Mouse (Mus musculus) liver, embryonic 15.5 days (tissue): ENCODE results near the gene Lrig2. TPM values are rescaled to one million over a fixed set of nuclear protein-coding genes. Genes with fewer than 3 reads are reported as not detected.

Experiments used
- ATAC-seq: fragments of 200-750 bp; cut with Nextera tagmentation; 2 replicates; pipeline ENCODE4 v1.8.0; 2017; ENCODE audit warnings: moderate number of reproducible peaks, mild to moderate bottlenecking, moderate library complexity; ENCODE audit not compliant: insufficient read depth
- H3K27ac ChIP-seq: fragments of 300-500 bp; sonication (generic); replicated peaks from 2 replicates; pipeline ENCODE4 v1.5.1; 2015; ENCODE audit warnings: mild to moderate bottlenecking, inconsistent platforms
- H3K27me3 ChIP-seq: fragments of 300-500 bp; sonication (generic); 2 replicates; pipeline ENCODE4 v1.6.1; 2015; ENCODE audit warnings: mild to moderate bottlenecking, inconsistent platforms
- H3K36me3 ChIP-seq: fragments of 300-500 bp; sonication (generic); replicated peaks from 2 replicates; pipeline ENCODE4 v1.6.1; 2015; ENCODE audit warnings: moderate library complexity, mild to moderate bottlenecking, inconsistent platforms
- H3K4me1 ChIP-seq: fragments of 300-500 bp; sonication (generic); replicated peaks from 2 replicates; pipeline ENCODE4 v1.6.1; 2015; ENCODE audit warnings: inconsistent platforms
- H3K4me2 ChIP-seq: fragments of 300-500 bp; sonication (generic); 2 replicates; pipeline ENCODE4 v1.6.1; 2015; ENCODE audit warnings: moderate library complexity, mild to moderate bottlenecking, inconsistent platforms
- H3K4me3 ChIP-seq: fragments of 300-500 bp; sonication (generic); replicated peaks from 2 replicates; pipeline ENCODE4 v1.5.1; 2015; ENCODE audit warnings: mild to moderate bottlenecking, inconsistent platforms
- H3K9ac ChIP-seq: fragments of 300-500 bp; sonication (generic); 2 replicates; pipeline ENCODE4 v1.6.1; 2015; ENCODE audit warnings: moderate library complexity, mild to moderate bottlenecking, inconsistent platforms
- H3K9me3 ChIP-seq: fragments of 300-500 bp; sonication (generic); replicated peaks from 2 replicates; pipeline ENCODE4 v1.6.1; 2016; ENCODE audit warnings: inconsistent platforms
- WGBS: fragments of 180-500 bp; shearing (Covaris S2); methylation state at CpG from one replicate; pipeline ENCODE4 v1.1.7; 2015; ENCODE audit warnings: mixed read lengths; ENCODE audit not compliant: insufficient replicate concordance; 5-methylcytosine and 5-hydroxymethylcytosine counted together
- polyA plus RNA-seq: library from polyadenylated mRNA; unstranded; fragments of >200 nt; fragmentation: Nextera tagmentation; extraction: Ambion mirVana; gene quantifications from 2 replicates; pipeline ENCODE4 v1.2.1, GENCODE M21; 2015

The Lrig2 gene
- polyA plus RNA-seq, 1 experiment from 2014 or later, result 3.7 TPM

DNA sequence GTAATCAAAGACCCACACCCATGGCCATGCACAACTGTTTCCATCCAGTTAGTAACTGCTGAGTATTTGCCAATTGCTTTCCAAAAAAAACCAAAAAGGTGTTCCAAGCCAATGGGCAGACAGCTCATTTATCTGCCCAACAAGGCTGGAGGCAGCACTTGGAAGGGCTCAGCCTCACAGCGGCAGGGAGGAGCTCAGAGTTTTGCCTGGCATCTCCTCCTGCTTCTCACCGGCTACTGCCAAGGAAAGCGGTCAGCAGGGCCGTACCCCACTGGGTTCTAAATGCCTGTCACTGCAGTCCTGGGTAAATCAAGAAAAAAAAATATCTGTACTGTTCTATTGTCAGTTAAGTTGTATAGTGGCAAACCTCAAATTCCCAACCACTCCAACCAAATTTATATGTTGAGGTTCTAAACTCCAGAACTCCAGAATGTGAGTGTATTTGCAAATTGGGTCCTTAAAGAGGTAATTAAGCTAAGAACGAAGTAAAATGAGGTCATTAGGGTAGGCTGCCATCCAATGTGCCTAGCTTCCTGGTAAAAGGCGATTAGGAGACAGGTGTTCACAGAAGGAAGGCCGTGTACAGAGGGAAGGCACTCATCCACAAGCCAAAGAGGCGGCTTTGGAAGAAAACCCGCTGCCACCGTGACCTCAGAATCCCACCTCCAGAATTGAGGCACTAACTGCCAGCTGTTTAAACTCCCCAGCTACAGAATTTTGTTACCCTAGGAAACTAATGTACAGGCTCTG is 112.2 kb downstream of the Lrig2 start:
- Histone ChIP-seq H3K4me2 (no peak overlapping the region), H3K4me3 (no peak overlapping the region), H3K9ac (no peak overlapping the region), H3K36me3 (no peaks in the 10 kb centered on the region), H3K4me1 (0 out of 2 replicates have a peak, but pooled peaks cover 6% of the 10 kb centered on the region), H3K27ac (no peak overlapping the region), H3K9me3 (no peaks in the 10 kb centered on the region), H3K27me3 (no peaks in the 10 kb centered on the region)
- no peak for ATAC-seq
- 70% methylated on average over 10 of the region's 10 CpGs for WGBS

DNA sequence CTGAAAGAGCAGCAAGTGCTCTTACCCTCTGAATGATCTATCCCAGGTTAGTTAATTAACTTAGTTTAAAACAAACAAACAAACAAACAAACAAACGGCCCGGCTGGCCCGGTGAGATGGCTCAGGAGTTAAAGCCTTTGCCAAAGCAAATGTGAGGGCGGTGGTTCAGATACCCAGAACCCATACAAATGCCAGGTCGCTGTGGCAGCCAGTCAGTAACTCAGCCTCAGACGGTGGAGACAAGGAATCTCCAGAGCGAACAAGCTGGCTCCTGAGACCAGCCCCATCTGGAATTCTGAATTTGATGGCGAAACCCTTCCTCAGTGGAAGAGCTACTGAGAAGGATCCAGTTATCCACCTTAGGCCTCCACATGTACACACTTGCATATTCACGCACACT is 114.4 kb downstream of the Lrig2 start:
- H3K4me1 ChIP-seq, result no peaks in the 10 kb centered on the region
- H3K9ac ChIP-seq, result no peak overlapping the region
- H3K4me2 ChIP-seq, result no peak overlapping the region
- no peak overlapping the region for H3K4me3 ChIP-seq
- WGBS, result 71% methylated on average over 9 of the region's 9 CpGs
- H3K9me3 ChIP-seq, result no peaks in the 10 kb centered on the region
- no peaks in the 10 kb centered on the region for H3K36me3 ChIP-seq
- ATAC-seq, result no peak
- H3K27ac ChIP-seq, result no peak overlapping the region
- H3K27me3 ChIP-seq, result no peaks in the 10 kb centered on the region

DNA sequence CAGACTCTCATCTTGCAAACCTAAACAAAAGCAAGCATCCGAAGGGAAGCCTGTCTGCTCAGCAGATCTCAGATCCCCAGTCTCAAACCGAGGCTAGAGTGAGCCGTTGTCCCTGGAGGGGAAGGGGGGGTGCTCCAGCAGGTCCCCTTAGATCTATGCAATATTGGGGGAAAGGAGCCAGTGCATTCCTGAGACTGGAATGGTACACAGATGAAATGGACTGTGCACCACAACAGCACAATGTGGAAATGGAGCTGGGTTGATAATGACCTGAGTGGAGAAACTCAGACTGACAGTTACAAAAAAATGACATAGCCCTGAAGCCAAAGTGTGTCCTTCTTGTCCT is 115.0 kb downstream of the Lrig2 start:
- ATAC-seq, result no peak
- Histone ChIP-seq H3K27me3 (no peaks in the 10 kb centered on the region), H3K9me3 (no peaks in the 10 kb centered on the region), H3K4me2 (no peak overlapping the region), H3K4me3 (no peak overlapping the region), H3K27ac (no peak overlapping the region), H3K4me1 (no peaks in the 10 kb centered on the region), H3K9ac (no peak overlapping the region), H3K36me3 (no peaks in the 10 kb centered on the region)
- 53% methylated on average over 3 of the region's 3 CpGs for WGBS

DNA sequence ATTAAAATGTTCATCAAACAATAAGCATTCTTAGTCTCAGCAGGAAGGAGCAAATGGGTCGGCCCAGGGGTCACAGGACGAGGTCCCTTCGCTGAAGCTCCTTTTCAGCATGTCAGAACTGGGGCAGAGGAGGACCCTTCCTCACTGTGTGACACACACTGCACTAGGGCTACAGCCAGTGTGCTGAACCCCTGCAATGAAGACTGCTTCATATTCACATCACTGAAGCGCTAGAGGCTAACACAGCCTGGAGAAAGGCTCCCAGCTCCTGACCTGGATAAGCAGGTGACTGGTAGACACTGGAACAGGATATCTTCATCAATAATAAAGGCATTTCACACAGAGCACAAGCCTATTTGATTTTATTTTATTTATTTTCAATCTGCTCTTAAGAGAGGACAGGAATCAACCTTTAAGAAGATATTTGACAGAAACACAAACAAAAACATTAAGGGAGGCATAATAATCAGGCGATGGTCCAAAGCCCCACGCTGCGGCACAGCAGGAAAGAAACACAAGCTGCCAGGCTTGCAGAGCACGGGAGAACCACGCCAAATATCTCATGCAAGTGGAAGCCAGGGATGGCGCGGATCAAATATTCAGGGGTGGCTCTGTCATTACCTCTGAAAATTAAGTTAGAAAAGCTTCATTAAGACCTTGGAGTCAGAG is 115.5 kb downstream of the Lrig2 start:
- Histone ChIP-seq H3K36me3 (no peaks in the 10 kb centered on the region), H3K27ac (no peak overlapping the region), H3K4me1 (no peaks in the 10 kb centered on the region), H3K4me2 (no peak overlapping the region), H3K27me3 (no peaks in the 10 kb centered on the region), H3K9me3 (no peaks in the 10 kb centered on the region), H3K4me3 (no peak overlapping the region), H3K9ac (no peak overlapping the region)
- ATAC-seq, result no peak
- WGBS, result 64% methylated on average over 11 of the region's 11 CpGs

DNA sequence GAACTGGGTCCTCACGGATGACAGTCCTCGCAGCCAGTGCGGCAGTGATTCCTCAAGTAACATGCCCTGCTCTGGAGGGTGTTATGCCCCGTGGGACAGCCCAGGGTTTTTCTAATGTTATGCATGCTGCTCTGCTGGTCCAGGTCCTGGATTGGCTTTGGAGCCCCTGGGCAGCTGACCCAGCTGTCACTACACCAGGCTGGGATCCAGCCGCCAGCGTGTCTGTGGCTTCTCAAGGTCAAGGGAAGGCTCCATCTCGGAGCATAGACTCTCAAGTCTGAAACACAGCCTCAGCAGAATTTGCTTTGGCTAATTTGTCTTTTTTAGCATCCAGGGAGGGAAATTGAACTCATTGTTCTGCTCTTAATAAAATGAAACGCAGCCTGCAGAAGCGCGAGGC is 121.6 kb downstream of the Lrig2 start:
- Histone ChIP-seq H3K27ac (no peak overlapping the region), H3K4me3 (no peak overlapping the region), H3K36me3 (no peaks in the 10 kb centered on the region), H3K9ac (no peak overlapping the region), H3K9me3 (no peaks in the 10 kb centered on the region), H3K27me3 (no peaks in the 10 kb centered on the region), H3K4me2 (no peak overlapping the region), H3K4me1 (no peaks in the 10 kb centered on the region)
- WGBS, result 70% methylated on average over 10 of the region's 10 CpGs
- ATAC-seq, result no peak

DNA sequence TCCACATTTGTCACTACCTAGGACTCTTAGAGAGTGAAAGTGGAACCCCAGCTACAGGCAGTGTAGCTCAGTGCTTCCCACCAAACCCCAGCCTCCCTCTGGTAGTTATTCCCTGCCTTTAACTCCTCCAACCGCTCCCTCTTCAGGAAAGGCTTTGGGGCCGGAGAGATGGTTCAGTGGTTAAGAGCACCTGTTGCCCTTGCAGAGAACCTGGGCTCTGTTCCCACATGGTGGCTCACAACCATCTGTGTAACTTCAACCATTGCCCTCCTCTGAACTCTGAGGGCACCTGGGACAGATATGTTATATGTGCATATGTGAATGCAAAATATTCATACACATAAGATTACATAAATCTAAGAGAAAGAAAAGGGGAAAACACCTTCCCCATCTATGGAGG is 122.3 kb downstream of the Lrig2 start:
- H3K27me3 ChIP-seq, result no peaks in the 10 kb centered on the region
- no peak overlapping the region for H3K4me3 ChIP-seq
- WGBS, result 67% methylated on average over 2 of the region's 2 CpGs
- no peaks in the 10 kb centered on the region for H3K4me1 ChIP-seq
- H3K27ac ChIP-seq, result no peak overlapping the region
- no peaks in the 10 kb centered on the region for H3K36me3 ChIP-seq
- H3K9ac ChIP-seq, result no peak overlapping the region
- H3K4me2 ChIP-seq, result no peak overlapping the region
- no peak for ATAC-seq
- H3K9me3 ChIP-seq, result no peaks in the 10 kb centered on the region

DNA sequence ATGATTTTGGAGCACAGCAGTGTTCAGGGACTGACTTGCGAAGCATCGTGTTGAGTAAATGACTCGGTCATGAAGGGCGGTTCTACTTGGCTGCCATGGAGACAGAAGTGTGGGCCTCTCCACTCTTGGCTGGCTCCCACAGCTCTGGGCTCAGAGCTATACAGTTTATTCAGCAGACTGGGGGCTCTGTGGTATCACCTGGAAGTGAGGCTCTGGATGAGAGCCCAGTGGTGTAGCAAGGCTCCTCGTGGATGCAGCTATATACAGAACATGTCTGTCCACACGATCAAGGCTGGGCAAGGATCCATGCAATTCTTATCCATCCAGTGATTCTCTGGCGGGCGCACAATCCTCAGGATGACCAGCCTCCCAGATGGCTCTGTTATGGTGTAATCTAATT is 126.1 kb downstream of the Lrig2 start:
- Histone ChIP-seq H3K4me3 (no peak overlapping the region), H3K9me3 (no peaks in the 10 kb centered on the region), H3K9ac (no peak overlapping the region), H3K27ac (no peak overlapping the region), H3K4me1 (no peaks in the 10 kb centered on the region), H3K36me3 (no peaks in the 10 kb centered on the region), H3K4me2 (no peak overlapping the region), H3K27me3 (no peaks in the 10 kb centered on the region)
- no peak for ATAC-seq
- 73% methylated on average over 8 of the region's 8 CpGs for WGBS

DNA sequence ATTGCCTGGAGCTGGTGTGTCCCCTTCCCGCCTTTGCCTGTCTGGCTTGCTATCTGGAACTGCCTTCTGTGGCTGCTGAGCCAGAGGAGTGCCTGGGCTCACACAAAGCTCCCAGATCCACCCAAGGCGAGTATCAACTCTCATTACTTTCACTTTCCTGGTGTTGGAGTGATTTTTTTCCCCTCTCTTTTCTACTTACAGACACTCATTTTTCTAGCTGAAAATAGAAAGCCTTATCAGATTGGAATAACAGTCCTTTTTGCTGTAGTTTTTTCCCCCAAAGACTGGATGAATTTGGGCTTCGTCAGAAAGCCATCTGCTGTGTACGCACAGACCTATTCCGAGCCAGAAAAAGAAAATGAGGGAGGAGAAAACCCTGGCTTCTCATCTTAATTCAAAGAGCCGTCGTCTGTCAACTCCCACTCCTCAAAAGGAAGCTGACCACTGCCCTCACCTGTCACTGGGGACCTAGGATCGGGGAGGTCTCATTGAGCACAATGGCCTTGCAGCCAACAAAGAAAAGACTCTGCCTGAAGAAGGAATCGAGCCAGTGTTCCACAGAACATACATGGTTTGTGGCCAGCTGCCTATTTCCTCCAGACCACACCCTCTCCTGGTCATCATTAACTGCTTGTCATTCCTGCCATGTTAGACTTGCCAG is 127.9 kb downstream of the Lrig2 start:
- no peak overlapping the region for H3K27ac ChIP-seq
- 48% methylated on average over 9 of the region's 9 CpGs for WGBS

DNA sequence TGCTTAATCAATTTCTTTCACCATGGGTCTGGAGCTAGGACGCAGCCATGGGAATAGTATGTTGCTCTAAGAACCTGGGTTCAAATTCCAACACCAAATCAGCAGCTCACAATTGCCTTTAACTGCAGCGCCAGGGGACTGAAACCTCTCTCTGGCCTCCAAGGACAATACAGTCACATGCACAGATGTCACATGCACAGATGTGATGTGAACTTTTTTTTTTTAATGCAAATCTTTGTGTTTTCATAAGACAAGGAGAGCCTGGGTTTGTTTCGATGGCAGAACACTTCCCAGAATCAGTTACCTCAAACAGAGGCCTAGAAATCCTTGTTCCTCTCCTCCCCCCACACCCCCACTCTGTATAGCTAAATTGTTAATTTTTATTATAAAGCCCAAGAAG is 133.5 kb downstream of the Lrig2 start:
- Histone ChIP-seq H3K9me3 (no peaks in the 10 kb centered on the region), H3K27me3 (no peaks in the 10 kb centered on the region), H3K36me3 (no peaks in the 10 kb centered on the region), H3K4me3 (no peak overlapping the region), H3K9ac (no peak overlapping the region), H3K4me2 (no peak overlapping the region), H3K4me1 (no peaks in the 10 kb centered on the region), H3K27ac (no peak overlapping the region)
- no peak for ATAC-seq
- 59% methylated on average over 3 of the region's 3 CpGs for WGBS

More for the DNA sequence above, 127.9 kb downstream of the Lrig2 start:
- H3K4me3 ChIP-seq, result no peak overlapping the region
- no peaks in the 10 kb centered on the region for H3K4me1 ChIP-seq
- no peaks in the 10 kb centered on the region for H3K9me3 ChIP-seq
- H3K4me2 ChIP-seq, result no peak overlapping the region
- H3K9ac ChIP-seq, result no peak overlapping the region
- ATAC-seq, result no peak
- H3K36me3 ChIP-seq, result no peaks in the 10 kb centered on the region
- no peaks in the 10 kb centered on the region for H3K27me3 ChIP-seq

DNA sequence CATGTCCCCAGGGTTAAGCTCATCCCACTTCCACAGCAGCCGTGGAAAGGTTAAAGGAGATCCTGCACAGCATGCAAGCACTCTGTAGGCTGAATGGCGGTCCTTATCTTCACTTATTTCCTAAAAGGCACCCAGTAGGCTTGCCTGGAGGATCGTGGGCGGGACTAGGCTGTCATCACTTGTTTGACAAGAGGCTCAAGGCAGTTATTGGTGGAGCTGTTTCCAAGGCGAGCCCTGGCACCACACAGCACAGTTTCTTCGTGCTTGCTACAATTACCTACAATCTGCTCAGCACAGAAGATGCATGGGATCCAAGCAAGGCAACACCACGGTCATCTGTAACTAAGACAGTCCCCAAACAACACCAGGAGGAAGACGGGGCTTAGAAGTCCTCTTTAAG is 137.8 kb downstream of the Lrig2 start:
- no peak overlapping the region for H3K4me2 ChIP-seq
- H3K9ac ChIP-seq, result no peak overlapping the region
- ATAC-seq, result no peak
- no peak overlapping the region for H3K4me3 ChIP-seq
- H3K27me3 ChIP-seq, result no peaks in the 10 kb centered on the region
- H3K27ac ChIP-seq, result no peak overlapping the region
- no peaks in the 10 kb centered on the region for H3K4me1 ChIP-seq
- H3K9me3 ChIP-seq, result no peaks in the 10 kb centered on the region
- 47% methylated on average over 8 of the region's 8 CpGs for WGBS
- H3K36me3 ChIP-seq, result no peaks in the 10 kb centered on the region

DNA sequence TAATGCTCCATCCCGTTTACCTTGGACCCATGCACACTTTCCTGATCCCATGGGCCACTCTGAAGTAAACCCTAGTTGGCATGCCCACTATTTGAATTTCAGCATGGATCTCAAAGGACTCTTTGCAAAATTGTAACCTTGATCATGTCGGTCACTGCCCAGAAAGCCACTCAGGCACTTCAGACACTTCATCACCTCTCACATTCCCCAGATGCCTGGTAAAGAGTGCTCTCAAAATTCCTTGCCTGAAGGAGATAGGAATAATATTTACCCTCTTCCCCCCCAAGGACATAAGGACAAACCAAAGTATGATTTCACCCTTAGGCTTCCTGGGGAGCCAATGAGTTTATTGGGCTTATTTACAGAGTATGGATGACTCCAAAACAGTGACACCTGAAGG is 139.3 kb downstream of the Lrig2 start:
- H3K36me3 ChIP-seq, result no peaks in the 10 kb centered on the region
- H3K4me3 ChIP-seq, result no peak overlapping the region
- no peak overlapping the region for H3K4me2 ChIP-seq
- H3K27me3 ChIP-seq, result no peaks in the 10 kb centered on the region
- H3K4me1 ChIP-seq, result no peaks in the 10 kb centered on the region
- no peak overlapping the region for H3K9ac ChIP-seq
- no peak overlapping the region for H3K27ac ChIP-seq
- ATAC-seq, result no peak
- 50% methylated on average over 2 of the region's 2 CpGs for WGBS
- no peaks in the 10 kb centered on the region for H3K9me3 ChIP-seq
